Mouse (Mus musculus): Measurements from ENCODE around the gene Tek. TPM values are rescaled to one million over a fixed set of nuclear protein-coding genes. Genes with fewer than 3 reads are reported as not detected.
A peak's percentile ranks its signal among the peaks of the same experiment; 100 is the strongest.

Gene Tek
- polyA plus RNA-seq, 1 experiment from 2014 or later = 8.7 TPM

DNA sequence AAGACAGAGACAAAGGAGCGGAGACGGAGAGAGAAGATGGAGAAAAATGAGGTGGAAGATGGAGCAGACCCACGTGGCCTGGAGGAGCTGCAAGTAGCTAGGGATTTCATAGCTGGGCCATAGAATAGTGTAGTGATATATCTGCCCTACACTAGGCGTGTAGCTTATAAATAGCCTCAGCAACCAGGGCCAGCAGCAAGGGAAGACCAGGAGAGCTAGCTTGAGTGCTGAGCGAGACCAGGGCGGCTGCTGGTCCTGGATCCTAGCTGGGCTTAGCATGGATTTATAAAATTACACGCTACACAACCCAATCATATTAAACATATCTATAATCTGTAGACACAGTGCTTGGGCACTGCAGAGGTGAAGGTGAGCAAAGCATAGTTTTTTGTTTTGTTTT, 27.1 kb downstream of the Tek start:
- ATAC-seq (ENCODE audit: insufficient read depth, low FRiP score, low TSS enrichment) (no peak), DNase-seq (ENCODE audit: low spot score) (no peak)
- Histone ChIP-seq H3K9me3 (ENCODE audit: control insufficient read depth, low read length) (no peaks in the 10 kb centered on the region), H3K4me1 (ENCODE audit: control insufficient read depth, insufficient read depth, low read length) (no peaks in the 10 kb centered on the region), H3K27ac (ENCODE audit: low read depth, low read length) (no peak overlapping the region), H3K27me3 (ENCODE audit: control insufficient read depth, insufficient read depth, low read length) (no peaks in the 10 kb centered on the region), H3K4me2 (ENCODE audit: low read depth) (no peak overlapping the region), H3K36me3 (ENCODE audit: control insufficient read depth, insufficient read depth, low read length) (no peaks in the 10 kb centered on the region), H3K9ac (ENCODE audit: low read length) (no peak overlapping the region), H3K4me3 (ENCODE audit: low read depth, low read length) (no peak overlapping the region)
- 82% methylated on average over 7 of the region's 7 CpGs for WGBS

DNA sequence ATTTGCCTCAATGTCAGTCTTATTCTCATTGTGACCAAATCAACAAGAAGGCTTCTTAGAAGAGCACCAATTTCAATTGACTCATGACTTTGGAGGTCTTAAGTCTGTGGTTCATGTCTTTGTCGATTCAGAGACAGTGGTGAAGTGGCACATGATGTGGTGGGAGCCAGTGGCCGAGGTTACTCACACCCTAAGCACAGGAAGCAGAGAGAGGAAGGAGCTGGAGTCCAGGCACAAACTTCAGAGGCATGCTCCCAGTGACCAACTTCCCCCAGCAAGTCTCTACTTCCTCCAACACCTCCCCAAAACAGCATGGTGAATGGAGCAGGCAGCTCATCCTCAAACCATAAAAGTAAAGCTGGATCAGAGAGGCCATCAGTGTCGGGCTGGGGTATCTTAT, 29.5 kb downstream of the Tek start:
- DNase-seq (ENCODE audit: low spot score) (no peak), ATAC-seq (ENCODE audit: insufficient read depth, low FRiP score, low TSS enrichment) (no peak)
- Histone ChIP-seq H3K36me3 (ENCODE audit: control insufficient read depth, insufficient read depth, low read length) (no peaks in the 10 kb centered on the region), H3K4me3 (ENCODE audit: low read depth, low read length) (no peak overlapping the region), H3K9ac (ENCODE audit: low read length) (no peak overlapping the region), H3K27ac (ENCODE audit: low read depth, low read length) (no peak overlapping the region), H3K27me3 (ENCODE audit: control insufficient read depth, insufficient read depth, low read length) (no peaks in the 10 kb centered on the region), H3K9me3 (ENCODE audit: control insufficient read depth, low read length) (no peaks in the 10 kb centered on the region), H3K4me1 (ENCODE audit: control insufficient read depth, insufficient read depth, low read length) (no peaks in the 10 kb centered on the region), H3K4me2 (ENCODE audit: low read depth) (no peak overlapping the region)
- 76% methylated on average over 3 of the region's 3 CpGs for WGBS

DNA sequence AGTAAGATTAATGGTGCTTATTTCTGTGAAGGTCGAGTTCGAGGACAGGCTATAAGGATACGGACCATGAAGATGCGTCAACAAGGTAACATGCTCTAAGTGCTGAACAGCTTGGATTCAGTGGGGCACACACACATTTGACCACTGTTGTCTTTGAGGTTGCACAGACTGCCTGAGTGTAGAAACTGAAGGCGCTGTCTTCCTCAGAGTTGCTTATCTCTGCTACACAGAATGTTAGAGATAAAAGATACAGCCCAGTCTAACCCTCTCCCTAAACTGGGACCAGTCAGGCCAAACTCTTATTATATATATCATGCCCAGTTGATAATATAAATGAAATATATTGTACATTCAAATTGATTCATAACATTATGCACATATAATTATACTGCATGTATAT, 42.0 kb downstream of the Tek start:
- WGBS = 94% methylated on average over 5 of the region's 5 CpGs
- ATAC-seq (ENCODE audit: insufficient read depth, low FRiP score, low TSS enrichment) (no peak), DNase-seq (ENCODE audit: low spot score) (no peak)
- Histone ChIP-seq H3K4me3 (ENCODE audit: low read depth, low read length) (no peak overlapping the region), H3K9ac (ENCODE audit: low read length) (no peak overlapping the region), H3K36me3 (ENCODE audit: control insufficient read depth, insufficient read depth, low read length) (no peaks in the 10 kb centered on the region), H3K4me1 (ENCODE audit: control insufficient read depth, insufficient read depth, low read length) (no peaks in the 10 kb centered on the region), H3K9me3 (ENCODE audit: control insufficient read depth, low read length) (no peaks in the 10 kb centered on the region), H3K27ac (ENCODE audit: low read depth, low read length) (no peak overlapping the region), H3K27me3 (ENCODE audit: control insufficient read depth, insufficient read depth, low read length) (no peaks in the 10 kb centered on the region), H3K4me2 (ENCODE audit: low read depth) (no peak overlapping the region)

DNA sequence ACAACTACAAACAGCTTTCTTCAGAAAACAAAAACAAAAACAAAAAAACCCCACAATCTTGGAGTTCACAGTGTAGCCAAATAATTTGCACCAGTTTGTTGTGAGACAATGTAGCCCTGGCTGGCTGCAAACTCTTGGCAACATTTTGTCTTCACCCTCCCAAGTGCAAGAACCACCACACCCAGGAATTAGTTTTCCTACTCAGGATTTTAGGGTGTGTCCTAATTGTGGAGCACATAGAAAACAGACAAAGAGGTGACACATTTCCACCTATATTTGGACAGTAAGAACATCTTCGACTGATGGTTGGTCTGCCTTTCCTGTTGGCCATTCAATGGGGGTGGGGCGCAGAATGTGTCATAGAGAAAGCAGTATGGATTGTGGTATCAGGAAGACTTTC, 46.8 kb downstream of the Tek start:
- Histone ChIP-seq H3K9ac (ENCODE audit: low read length) (no peak overlapping the region), H3K4me3 (ENCODE audit: low read depth, low read length) (no peak overlapping the region), H3K36me3 (ENCODE audit: control insufficient read depth, insufficient read depth, low read length) (no peaks in the 10 kb centered on the region), H3K4me1 (ENCODE audit: control insufficient read depth, insufficient read depth, low read length) (no peaks in the 10 kb centered on the region), H3K27me3 (ENCODE audit: control insufficient read depth, insufficient read depth, low read length) (no peaks in the 10 kb centered on the region), H3K9me3 (ENCODE audit: control insufficient read depth, low read length) (no peaks in the 10 kb centered on the region), H3K4me2 (ENCODE audit: low read depth) (no peak overlapping the region), H3K27ac (ENCODE audit: low read depth, low read length) (no peak overlapping the region)
- DNase-seq (ENCODE audit: low spot score) (no peak), ATAC-seq (ENCODE audit: insufficient read depth, low FRiP score, low TSS enrichment) (no peak)
- 97% methylated on average over 2 of the region's 2 CpGs for WGBS

DNA sequence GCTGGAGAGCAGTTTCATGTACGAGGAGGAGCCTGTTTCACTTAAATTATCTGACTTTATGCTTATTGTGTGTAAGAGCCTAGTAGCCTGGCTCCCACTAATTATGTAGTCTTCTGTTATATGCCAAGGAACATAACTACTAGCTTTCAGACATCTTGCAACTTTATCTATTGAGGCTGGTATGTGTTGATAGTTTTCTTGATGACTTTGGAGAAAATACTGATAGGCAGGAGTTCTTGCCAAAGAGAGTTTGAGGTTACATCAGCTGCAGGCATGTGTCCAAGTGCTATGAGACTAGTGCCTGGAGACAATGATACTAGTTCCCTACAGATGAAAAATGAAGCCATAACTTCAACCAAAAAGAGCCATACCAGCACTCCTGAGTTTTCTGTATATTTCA, 64.1 kb downstream of the Tek start:
- no peak overlapping the region for H3K27ac ChIP-seq (ENCODE audit: low read depth, low read length)
- H3K4me3 ChIP-seq (ENCODE audit: low read depth, low read length) = no peak overlapping the region
- H3K4me1 ChIP-seq (ENCODE audit: control insufficient read depth, insufficient read depth, low read length) = no peaks in the 10 kb centered on the region
- no peaks in the 10 kb centered on the region for H3K9me3 ChIP-seq (ENCODE audit: control insufficient read depth, low read length)
- DNase-seq (ENCODE audit: low spot score) (no peak), ATAC-seq (ENCODE audit: insufficient read depth, low FRiP score, low TSS enrichment) (no peak)
- no peaks in the 10 kb centered on the region for H3K27me3 ChIP-seq (ENCODE audit: control insufficient read depth, insufficient read depth, low read length)
- no peak overlapping the region for H3K4me2 ChIP-seq (ENCODE audit: low read depth)
- H3K36me3 ChIP-seq (ENCODE audit: control insufficient read depth, insufficient read depth, low read length) = no peaks in the 10 kb centered on the region
- 63% methylated on average over 1 of the region's 1 CpGs for WGBS
- no peak overlapping the region for H3K9ac ChIP-seq (ENCODE audit: low read length)

DNA sequence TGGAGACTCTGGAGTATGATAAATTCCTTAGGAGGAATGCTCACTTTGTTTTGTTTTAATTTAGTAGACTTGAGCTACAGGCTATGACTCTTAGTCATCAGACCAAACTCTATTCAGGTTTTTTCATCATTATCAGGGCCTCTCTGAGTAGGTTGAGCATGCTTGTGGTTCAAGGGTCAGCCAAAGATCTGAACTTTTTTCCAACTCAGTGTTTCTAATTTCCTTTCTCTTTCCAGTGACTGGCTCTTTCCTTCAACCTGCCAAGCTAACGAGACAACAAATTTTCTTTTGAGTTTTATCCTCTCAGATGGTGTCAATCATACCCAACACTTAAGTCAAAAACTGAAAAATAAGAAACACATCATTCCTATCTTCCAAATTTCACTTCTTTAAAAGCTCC, 71.5 kb downstream of the Tek start:
- 84% methylated on average over 1 of the region's 1 CpGs for WGBS
- no peak for ATAC-seq (ENCODE audit: insufficient read depth, low FRiP score, low TSS enrichment)
- H3K27me3 ChIP-seq (ENCODE audit: control insufficient read depth, insufficient read depth, low read length) = no peaks in the 10 kb centered on the region

DNA sequence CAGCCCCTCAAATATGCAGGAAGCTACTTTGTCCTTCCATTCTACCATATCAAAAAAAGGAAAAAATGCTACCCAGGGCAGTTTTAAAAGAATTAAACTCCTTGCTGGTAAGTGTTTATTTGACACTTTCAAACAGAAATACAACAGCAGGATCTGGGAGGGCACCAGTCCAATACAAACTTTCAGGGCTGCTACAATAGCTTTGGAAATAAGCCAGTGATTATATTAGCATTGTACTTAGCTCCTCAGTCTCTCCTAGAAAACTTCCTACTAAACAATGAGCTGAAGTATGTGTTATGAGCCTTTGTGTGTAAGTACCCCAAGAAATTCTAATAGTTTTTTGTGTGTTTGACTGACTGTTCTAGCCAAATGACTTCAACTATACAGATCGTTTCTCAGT, 87.8 kb downstream of the Tek start:
- 89% methylated on average over 1 of the region's 1 CpGs for WGBS
- ATAC-seq (ENCODE audit: insufficient read depth, low FRiP score, low TSS enrichment) = no peak
- Histone ChIP-seq H3K27me3 (ENCODE audit: control insufficient read depth, insufficient read depth, low read length) (no peaks in the 10 kb centered on the region), H3K9me3 (ENCODE audit: control insufficient read depth, low read length) (no peaks in the 10 kb centered on the region), H3K4me1 (ENCODE audit: control insufficient read depth, insufficient read depth, low read length) (no peaks in the 10 kb centered on the region), H3K4me3 (ENCODE audit: low read depth, low read length) (no peak overlapping the region), H3K4me2 (ENCODE audit: low read depth) (no peak overlapping the region), H3K36me3 (ENCODE audit: control insufficient read depth, insufficient read depth, low read length) (no peaks in the 10 kb centered on the region), H3K9ac (ENCODE audit: low read length) (no peak overlapping the region), H3K27ac (ENCODE audit: low read depth, low read length) (no peak overlapping the region)
- DNase-seq (ENCODE audit: low spot score) = no peak

More for the DNA sequence above, 71.5 kb downstream of the Tek start:
- Histone ChIP-seq H3K4me1 (ENCODE audit: control insufficient read depth, insufficient read depth, low read length) (no peaks in the 10 kb centered on the region), H3K4me2 (ENCODE audit: low read depth) (no peak overlapping the region), H3K9me3 (ENCODE audit: control insufficient read depth, low read length) (no peaks in the 10 kb centered on the region), H3K36me3 (ENCODE audit: control insufficient read depth, insufficient read depth, low read length) (no peaks in the 10 kb centered on the region), H3K9ac (ENCODE audit: low read length) (no peak overlapping the region), H3K27ac (ENCODE audit: low read depth, low read length) (no peak overlapping the region), H3K4me3 (ENCODE audit: low read depth, low read length) (no peak overlapping the region)
- no peak for DNase-seq (ENCODE audit: low spot score)

DNA sequence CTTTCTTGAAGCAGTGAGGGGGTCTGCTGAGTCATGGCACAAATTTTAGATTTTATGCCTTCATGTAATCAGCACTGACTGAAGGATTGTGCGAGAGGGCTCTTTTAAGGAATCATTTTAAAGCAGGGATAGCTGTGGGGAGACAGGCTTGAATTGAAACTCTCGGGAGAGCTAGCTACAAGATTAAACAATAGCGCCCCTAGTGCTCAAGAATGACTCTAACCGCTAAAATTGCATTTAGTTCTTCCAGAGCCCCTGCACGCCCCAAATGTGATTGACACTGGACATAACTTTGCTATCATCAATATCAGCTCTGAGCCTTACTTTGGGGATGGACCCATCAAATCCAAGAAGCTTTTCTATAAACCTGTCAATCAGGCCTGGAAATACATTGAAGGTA, 88.3 kb downstream of the Tek start:
- WGBS = 33% methylated on average over 5 of the region's 5 CpGs
- H3K36me3 ChIP-seq (ENCODE audit: control insufficient read depth, insufficient read depth, low read length) = no peaks in the 10 kb centered on the region
- no peaks in the 10 kb centered on the region for H3K27me3 ChIP-seq (ENCODE audit: control insufficient read depth, insufficient read depth, low read length)
- no peak overlapping the region for H3K4me2 ChIP-seq (ENCODE audit: low read depth)
- no peak overlapping the region for H3K4me3 ChIP-seq (ENCODE audit: low read depth, low read length)
- H3K4me1 ChIP-seq (ENCODE audit: control insufficient read depth, insufficient read depth, low read length) = no peaks in the 10 kb centered on the region
- no peaks in the 10 kb centered on the region for H3K9me3 ChIP-seq (ENCODE audit: control insufficient read depth, low read length)
- H3K27ac ChIP-seq (ENCODE audit: low read depth, low read length) = no peak overlapping the region
- DNase-seq (ENCODE audit: low spot score) (peak; percentile 21), ATAC-seq (ENCODE audit: insufficient read depth, low FRiP score, low TSS enrichment) (0 out of 2 replicates have a peak, but pooled peaks have one; percentile 11)
- no peak overlapping the region for H3K9ac ChIP-seq (ENCODE audit: low read length)

DNA sequence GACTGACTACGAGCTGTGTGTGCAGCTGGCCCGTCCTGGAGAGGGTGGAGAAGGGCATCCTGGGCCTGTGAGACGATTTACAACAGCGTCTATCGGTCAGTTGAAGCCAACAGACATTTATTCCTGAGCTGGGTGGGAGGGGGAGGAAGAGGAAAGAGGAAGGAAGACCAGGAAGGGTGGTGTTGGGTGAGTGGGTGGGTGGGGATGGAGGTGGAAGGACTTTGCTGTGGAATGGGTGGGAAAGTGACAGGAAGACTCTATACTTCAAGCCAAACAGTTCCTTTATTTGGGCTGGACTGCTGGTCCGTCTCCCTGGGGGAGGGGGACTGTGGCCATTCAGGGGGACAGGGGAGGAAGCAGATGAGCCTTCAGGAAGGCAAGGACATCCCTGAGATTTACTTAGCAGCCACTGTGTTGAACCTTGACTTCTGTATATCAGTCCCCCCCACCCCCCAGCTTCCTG, 90.9 kb downstream of the Tek start:
- H3K36me3 ChIP-seq (ENCODE audit: control insufficient read depth, insufficient read depth, low read length) = no peaks in the 10 kb centered on the region
- no peaks in the 10 kb centered on the region for H3K27me3 ChIP-seq (ENCODE audit: control insufficient read depth, insufficient read depth, low read length)
- H3K9ac ChIP-seq (ENCODE audit: low read length) = no peak overlapping the region
- WGBS = 61% methylated on average over 6 of the region's 6 CpGs
- H3K9me3 ChIP-seq (ENCODE audit: control insufficient read depth, low read length) = no peaks in the 10 kb centered on the region
- no peak overlapping the region for H3K27ac ChIP-seq (ENCODE audit: low read depth, low read length)
- H3K4me1 ChIP-seq (ENCODE audit: control insufficient read depth, insufficient read depth, low read length) = no peaks in the 10 kb centered on the region
- no peak for DNase-seq (ENCODE audit: low spot score)
- H3K4me3 ChIP-seq (ENCODE audit: low read depth, low read length) = no peak overlapping the region
- H3K4me2 ChIP-seq (ENCODE audit: low read depth) = no peak overlapping the region
- ATAC-seq (ENCODE audit: insufficient read depth, low FRiP score, low TSS enrichment) = no peak
